Mouse (Mus musculus): ENCODE data around the gene Kntc1. TPM values are rescaled to one million over a fixed set of nuclear protein-coding genes. Genes with fewer than 3 reads are reported as not detected.

Kntc1 gene
- total RNA-seq, 2 experiments from 2014 or later = not detected

DNA sequence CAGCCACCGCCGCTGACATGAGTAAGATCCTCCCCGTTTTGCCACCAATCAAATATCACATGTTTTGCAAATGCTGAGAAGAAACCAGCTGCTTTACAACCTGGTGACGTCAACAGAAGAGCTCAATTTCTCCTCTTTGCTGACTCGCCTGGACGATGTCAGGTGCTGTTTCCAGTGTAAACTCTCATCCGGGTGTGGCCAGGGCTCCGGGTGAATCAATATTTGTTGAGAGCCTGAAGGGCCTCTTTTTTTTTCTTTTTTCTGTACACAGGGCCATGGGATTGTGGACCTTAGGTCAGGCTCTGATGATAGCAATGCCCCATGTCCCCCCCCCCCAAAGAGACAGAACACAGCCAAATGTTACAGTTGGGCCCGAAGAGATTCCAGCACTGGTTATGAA lies 105.0 kb downstream of the Kntc1 start:
- TF ChIP-seq CTCF (IDR thresholded peaks at IDR 0.05) = no peak
- intact Hi-C loops (cut with DNase I) = no loop called here
- Histone ChIP-seq H3K4me3 (no peak overlapping the region), H3K27ac (no peak overlapping the region)
- DNase-seq = no peak

DNA sequence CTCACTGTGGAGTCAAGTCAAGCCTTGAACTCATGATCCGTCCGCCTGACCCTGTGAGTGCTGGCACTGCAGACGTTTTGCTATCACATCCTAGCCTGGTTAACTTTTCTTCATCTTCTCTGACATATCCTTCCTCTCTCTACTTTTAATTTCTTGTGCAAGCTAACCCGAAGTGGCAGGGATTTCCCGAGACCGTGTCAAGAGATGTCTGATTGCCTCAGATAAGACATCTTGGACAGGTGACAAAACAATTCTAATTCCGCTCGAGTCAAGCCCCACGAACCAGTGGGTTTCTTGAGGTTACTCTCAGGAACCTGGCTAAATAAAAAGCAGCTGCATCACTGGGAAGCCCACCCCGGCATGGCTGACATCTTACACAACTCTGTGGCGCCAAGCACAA lies 109.3 kb downstream of the Kntc1 start:
- Histone ChIP-seq H3K27ac (no peak overlapping the region), H3K4me3 (no peak overlapping the region)
- intact Hi-C loops (cut with DNase I) = no loop called here
- DNase-seq = no peak
- no peak for TF ChIP-seq CTCF (IDR thresholded peaks at IDR 0.05)

DNA sequence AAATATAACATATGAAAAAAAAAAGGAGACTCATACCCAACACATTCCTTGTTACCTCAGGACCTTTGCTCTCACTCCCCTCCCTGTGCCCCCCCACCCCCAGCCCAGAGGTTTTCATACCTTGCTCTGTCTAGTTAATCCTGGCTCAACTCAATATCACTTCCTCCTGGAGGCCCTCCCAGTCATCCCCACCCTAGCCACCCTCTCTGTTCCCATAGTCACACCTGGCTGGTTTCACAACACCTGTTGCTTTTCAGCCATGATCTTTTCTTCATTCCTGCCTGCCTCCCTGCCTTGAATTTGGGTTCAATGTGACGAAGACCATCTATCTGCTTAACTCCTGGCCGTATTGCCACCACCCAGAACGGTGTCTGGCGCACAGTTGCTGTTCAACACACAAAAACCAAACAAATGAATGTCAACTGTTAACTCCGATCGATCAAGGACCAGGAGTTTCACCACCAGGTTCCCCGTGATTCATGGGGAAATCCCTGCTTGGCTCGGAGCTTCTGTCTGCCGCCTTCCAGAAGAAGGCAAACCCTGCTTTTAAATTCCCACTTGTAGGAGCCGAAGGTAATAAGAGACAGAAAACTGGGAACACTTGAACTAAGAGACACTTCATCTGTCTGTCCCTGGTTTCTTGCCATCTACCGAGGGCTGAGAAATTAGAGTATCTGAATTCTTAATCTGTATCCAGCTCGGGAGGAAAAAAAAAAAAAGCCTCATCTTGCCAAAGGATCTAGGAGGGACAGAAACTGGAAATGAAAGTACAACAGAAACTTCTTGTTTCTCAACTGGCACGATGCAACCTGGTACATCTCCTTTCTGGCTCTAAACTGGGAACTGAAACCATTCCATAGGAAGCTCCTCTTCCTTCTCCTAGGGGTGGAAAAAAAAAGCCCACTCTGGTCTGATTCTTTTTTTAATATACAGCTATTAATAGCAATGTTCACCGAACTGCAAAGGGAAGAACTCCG lies 113.1 kb downstream of the Kntc1 start:
- intact Hi-C loops (cut with DNase I) = no loop called here
- no peak for TF ChIP-seq CTCF (IDR thresholded peaks at IDR 0.05)
- DNase-seq = no peak
- peak overlapping the region; percentile 66 for H3K4me3 ChIP-seq
- H3K27ac ChIP-seq = peak overlapping the region; percentile 41

DNA sequence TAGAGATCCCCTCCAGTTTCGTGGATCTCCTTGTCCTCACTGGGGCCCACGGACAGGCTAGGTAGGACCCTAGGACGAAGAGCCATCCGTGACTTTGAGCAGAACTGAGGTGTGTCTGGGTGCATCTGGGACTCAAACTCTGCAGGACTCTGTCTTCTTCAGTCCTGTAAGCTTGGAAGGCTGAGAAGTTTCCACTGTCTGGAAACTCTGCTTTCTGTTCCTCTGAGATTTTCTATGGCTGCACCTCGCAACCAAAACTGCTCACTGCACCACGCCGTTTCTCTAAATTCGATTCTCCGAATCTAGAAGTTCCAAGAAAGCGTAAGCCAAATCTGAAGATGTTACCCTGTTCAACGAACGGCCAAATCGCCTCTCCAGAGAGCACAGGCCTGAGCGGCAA lies 114.4 kb downstream of the Kntc1 start:
- DNase-seq = no peak
- H3K27ac ChIP-seq = no peak overlapping the region
- H3K4me3 ChIP-seq = peak overlapping the region; percentile 66; the same call in 1 of the 2 replicates
- TF ChIP-seq CTCF (IDR thresholded peaks at IDR 0.05) = no peak
- intact Hi-C loops (cut with DNase I) = no loop called here

DNA sequence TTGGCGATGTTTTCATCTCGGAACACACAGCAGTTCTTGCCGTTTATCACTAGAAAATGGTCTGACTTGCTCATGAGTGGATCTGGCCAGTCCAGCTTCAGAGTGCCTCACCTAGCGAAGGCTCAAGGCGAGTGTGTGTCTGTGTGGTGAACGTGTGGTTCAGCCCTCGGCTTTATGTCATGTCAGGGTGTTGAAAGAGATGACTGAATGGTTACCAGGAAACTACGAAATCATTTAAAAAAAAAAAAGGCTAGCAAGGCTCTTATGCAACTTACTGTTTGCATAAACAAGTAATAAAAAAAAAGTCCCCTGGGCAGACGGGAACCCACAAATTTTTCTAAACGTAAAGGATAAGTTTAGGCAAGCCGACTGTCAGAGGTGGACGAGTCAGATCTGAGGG lies 115.8 kb downstream of the Kntc1 start, which contains the start of gene Hcar2:
Gene Hcar2 (minus strand): TSS at position 135 of the 400 bp plus-strand sequence.
- intact Hi-C loops (cut with DNase I) = no loop called here
- H3K4me3 ChIP-seq = no peak within 1 kb of the TSS
- no peak for DNase-seq
- no peak within 1 kb of the TSS for H3K27ac ChIP-seq
- no peak for TF ChIP-seq CTCF (IDR thresholded peaks at IDR 0.05)

- H3K27ac ChIP-seq = no peak overlapping the region
- no peak for TF ChIP-seq CTCF (IDR thresholded peaks at IDR 0.05)
- no peak overlapping the region for H3K4me3 ChIP-seq
- intact Hi-C loops (cut with DNase I) = no loop called here
- no peak for DNase-seq
Observed at GRCm38 (mm10) chr5:123866457-123866856, 116.9 kb downstream of the Kntc1 start.

GRCm38 (mm10) chr5:123869615-123870014 lies 120.1 kb downstream of the Kntc1 start:
- intact Hi-C loops (cut with DNase I) = no loop called here
- no peak overlapping the region for H3K27ac ChIP-seq
- TF ChIP-seq CTCF (IDR thresholded peaks at IDR 0.05) = no peak
- DNase-seq = no peak
- H3K4me3 ChIP-seq = no peak overlapping the region

Other genes starting within 250 kb of the Kntc1 start
- not detected for gene B3gnt4, start 239.3 kb upstream of the Kntc1 start, total RNA-seq (2021)
- gene Diablo, start 225.5 kb upstream of the Kntc1 start, total RNA-seq (2021) = 10 to 100 TPM; 37.7 to 47.7 TPM
- gene Gm49027, start 224.2 kb upstream of the Kntc1 start, total RNA-seq (2021) = under 1 TPM in 1 of 2 experiments, not detected in 1; 0.36 TPM
- gene Vps33a, start 176.7 kb upstream of the Kntc1 start, total RNA-seq (2021) = 10 to 100 TPM; 34.0 to 36.7 TPM
- gene Clip1, start 65.1 kb upstream of the Kntc1 start, total RNA-seq (2021) = 100 to 1,000 TPM; 286 to 331 TPM
- 10 to 100 TPM; 17.1 to 22.0 TPM for gene Zcchc8, start 28.6 kb upstream of the Kntc1 start, total RNA-seq (2021)
- gene Rsrc2, start 302 bp upstream of the Kntc1 start, total RNA-seq (2021) = 10 to 100 TPM; 39.4 to 41.2 TPM
- gene Hcar2, start 115.8 kb downstream of the Kntc1 start, total RNA-seq (2021) = not detected
- under 1 TPM; 0.08 to 0.17 TPM for gene Hcar1, start 130.3 kb downstream of the Kntc1 start, total RNA-seq (2021)
- 10 to 100 TPM; 40.1 to 49.3 TPM for gene Denr, start 157.5 kb downstream of the Kntc1 start, total RNA-seq (2021)
- gene Gm43518, start 177.7 kb downstream of the Kntc1 start, total RNA-seq (2021) = 1 to 10 TPM in 1 of 2 experiments, under 1 TPM in 1; 0.89 to 1.1 TPM
- under 1 TPM; 0.66 to 0.73 TPM for gene Ccdc62, start 181.0 kb downstream of the Kntc1 start, total RNA-seq (2021)
- gene Hip1r, start 223.9 kb downstream of the Kntc1 start, total RNA-seq (2021) = 10 to 100 TPM in 1 of 2 experiments, 1 to 10 TPM in 1; 5.6 to 14.3 TPM